Mouse (Mus musculus) telencephalon, adult 2 months (tissue): ENCODE measurements at regions not wholly inside any gene's neighbourhood (a gene's known extent, or its start where the extent isn't known, plus 50 kb on each side); places are given as distances from the start of the nearest gene placed in this dataset.

Source experiments
- DNase-seq: peaks from one replicate; pipeline ENCODE4 v3.0.0-alpha.2; 2011; ENCODE audit warnings: low read depth, low spot score

- no peak for DNase-seq
These were observed 185.8 kb upstream of the Jmjd1c start for GRCm38 (mm10) chr10:66909905-66910681.

DNA sequence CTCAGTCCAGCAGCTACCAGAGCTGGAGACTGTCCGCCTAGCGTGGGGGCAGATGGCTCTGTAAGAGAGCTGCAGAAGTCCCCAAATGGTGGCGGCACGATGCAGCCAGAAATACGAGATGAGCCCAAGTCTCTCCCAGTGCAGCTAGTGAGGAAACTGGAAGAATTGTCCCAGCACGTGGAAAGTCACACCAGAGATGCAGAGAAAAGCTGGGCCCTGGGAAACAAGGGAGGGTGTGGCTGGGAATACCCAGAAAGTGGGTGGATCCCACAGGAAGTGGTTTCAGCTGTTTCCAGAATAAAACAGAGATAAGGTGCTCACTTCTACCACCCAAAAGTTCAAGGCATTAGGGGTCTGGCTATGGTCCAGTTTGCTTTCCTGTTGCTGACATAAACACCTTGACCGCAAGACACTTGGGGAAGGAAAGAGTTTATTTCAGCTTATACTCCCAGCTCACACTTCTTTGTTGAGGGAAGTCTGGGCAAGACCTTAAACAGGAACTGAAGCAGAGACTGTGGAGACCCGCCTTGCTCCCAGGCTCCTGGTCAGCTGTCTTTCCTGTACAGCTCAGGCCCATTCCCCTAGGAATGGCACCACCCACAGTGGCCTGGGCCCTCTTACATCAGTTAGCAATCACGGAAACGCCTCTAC is 184.5 kb upstream of the Jmjd1c start:
- DNase-seq = no peak

GRCm38 (mm10) chr10:66912440-66912839 is 183.5 kb upstream of the Jmjd1c start:
- DNase-seq = no peak

DNA sequence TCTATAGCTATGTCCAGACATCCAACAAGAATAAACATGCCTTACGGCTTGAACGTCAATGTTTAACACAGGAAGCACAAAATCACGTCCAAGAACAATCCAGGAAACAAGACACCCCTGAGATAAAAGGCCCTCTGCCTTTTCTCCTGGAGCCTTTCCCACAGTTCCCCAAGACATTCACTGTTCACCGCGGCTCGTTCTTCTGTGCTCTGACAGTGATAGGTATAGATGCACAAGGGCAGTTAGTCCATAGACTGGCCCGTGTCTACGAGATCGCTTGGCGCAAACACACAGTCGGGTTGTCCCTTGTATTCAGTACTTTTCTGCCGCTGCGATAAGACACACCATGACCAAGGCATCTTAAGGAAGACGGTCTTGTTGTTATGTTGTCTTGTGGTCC is 182.7 kb upstream of the Jmjd1c start:
- no peak for DNase-seq

GRCm38 (mm10) chr10:66913627-66914026 is 182.3 kb upstream of the Jmjd1c start:
- no peak for DNase-seq

GRCm38 (mm10) chr10:66914288-66914975 is 181.5 kb upstream of the Jmjd1c start:
- DNase-seq = no peak

DNA sequence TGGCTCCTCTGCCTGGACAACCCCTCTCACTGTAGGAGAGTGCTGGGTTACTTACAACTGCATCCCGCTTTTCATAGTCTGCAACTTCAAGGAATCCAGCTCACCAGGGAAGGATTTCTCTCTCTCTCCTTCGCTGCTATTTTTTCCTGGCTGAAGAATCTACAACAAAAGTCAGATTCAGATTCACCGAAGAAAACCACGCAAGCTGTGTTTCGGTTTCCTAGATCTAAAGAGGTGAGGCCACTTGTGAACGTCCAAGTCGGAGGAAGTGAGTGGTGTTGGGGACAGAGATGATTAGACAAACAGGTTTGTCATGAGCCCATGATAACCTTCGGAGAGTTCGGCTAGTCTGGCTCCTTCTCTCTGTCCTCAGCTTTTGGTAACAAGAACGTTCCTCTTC is 180.1 kb upstream of the Jmjd1c start:
- DNase-seq = no peak

DNA sequence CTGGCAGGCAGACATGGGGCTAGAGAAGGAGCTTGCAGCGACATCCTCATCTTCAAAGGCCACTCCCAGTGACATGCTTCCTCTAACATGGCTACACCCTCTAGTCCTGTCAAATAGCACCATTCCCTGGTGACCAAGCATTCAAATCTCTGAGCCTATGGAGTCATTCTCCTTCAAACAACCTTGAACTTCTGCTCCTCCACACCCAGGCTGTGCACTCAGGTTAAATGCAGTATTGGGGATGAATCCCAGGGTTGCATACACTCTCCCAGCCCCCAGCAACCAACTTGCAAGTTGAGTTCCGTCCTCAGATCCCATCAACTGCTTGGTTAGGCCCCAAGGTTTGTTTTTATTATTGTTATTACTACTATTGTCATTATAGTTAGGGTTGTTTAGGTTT is 178.2 kb upstream of the Jmjd1c start:
- DNase-seq = no peak

DNA sequence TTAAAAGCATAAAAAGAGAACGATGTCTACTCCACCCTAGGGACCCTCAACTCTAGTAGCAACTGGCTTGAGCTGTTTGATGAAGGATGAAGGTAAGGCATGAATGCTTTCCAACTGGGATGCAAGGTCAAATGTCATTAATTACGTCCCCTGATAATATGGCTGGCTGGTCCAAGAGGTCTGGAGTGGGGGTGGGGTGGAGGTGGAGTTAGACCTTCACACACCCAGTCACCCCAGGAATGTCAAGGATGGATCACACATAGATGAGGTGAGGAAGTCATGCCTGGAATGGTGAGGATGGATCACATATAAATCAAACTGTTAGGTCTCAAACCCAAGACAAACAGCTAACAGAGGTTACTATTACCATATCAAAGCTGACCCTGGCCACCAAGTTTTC is 177.2 kb upstream of the Jmjd1c start:
- DNase-seq = no peak

- no peak for DNase-seq
These were observed 175.8 kb upstream of the Jmjd1c start for GRCm38 (mm10) chr10:66919953-66920760.

DNA sequence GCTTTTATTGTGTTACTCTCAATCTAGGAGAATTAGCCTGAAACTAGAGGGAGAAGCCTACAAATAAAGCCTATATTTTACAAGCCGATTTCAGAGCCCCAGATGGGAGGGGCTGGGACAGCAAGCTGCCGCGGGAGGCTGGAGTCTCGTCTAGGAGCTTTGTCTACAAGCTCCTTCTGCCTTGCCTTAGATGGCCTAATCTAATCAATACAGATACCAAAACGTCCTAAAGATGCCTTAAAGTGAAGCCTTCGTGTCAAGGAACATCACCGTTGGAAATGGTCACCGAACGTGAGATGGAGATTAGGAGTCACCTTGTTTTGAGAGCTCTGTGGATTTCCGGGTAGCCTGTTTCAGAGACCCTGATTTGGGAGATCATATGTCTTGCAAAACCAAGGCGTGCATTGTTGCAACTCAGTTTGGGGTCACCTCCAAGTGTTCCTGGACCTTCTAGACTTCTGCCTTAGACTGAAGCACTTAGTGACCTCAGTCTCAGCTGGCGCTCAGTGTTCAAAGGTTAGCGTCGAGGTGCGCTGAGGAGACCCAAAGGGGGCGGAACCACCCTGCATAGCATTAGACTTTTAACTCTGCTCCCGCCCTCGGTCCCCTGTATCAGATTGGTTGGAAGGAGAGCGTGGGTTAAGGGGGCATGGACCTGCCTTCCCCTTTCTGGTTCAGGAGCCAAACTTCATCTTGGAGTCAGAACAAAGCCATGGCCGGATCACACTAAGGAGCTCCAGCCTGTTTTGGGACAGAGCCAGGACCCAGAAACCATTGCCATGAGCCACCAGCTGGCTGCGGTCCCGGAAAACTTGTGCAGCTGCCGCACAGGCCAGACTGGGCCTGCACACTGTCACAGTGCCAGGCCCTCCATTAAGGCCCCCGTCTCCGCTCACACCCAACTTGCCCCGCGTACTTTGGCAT is 174.9 kb upstream of the Jmjd1c start:
- DNase-seq = peak; percentile 69

- no peak for DNase-seq
These were observed 174.1 kb upstream of the Jmjd1c start for GRCm38 (mm10) chr10:66921776-66922175.

DNA sequence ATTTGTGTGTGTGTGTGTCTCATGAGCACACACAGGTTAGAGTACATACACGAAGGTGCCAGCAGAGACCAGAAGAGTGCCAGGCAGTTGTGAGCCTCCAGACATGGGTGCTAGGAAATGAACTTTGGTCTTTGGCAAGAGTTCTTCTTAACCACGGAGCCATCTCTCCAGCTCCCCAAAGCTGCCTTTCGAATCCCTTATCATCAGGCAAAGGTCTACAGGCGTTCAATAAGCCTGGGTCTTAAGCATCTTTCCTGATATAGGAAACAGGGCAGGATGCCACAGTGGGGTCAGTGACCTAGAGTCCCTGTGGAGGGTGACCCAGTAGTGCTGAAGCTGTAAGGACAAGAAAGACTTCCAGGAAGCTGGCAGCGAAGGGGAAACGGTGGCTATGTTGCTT is 173.6 kb upstream of the Jmjd1c start:
- DNase-seq = no peak

DNA sequence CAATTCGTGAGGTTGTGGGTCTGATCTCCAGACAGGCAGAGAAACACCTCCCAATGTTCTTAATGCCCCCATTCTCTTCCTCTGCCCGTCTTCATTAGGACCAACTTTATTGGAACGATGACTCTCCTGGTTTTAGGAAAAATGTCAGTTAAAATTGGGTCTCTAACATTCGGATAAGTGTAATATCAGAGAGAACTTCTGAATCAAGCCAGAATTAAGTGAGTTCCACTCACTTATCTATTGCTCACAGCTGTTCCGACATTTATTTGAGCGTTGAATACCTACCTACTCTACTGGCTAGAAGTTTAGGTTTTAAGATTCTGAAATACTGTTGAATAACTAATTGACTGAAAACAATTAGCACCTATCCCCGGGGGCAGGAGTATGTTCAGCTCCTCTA is 172.0 kb upstream of the Jmjd1c start:
- no peak for DNase-seq

DNA sequence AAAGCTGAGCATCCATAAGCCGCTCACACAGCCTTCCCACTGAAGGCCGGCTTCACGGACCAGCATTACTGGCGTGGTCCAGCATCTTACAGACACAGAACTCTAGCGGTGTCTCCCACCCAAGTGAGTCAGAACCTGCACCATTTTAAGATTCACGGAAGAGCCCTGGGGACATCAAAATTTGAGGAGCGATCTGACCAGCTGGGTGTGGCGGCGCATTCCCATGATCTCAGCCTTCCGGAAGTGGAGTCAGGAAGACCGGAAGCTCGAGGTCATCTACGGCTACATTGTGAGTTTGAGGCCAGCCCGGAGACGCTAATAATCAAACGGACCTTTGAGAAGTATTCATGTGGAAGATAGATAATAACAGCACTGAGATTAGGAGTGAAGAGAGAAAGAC is 171.5 kb upstream of the Jmjd1c start:
- DNase-seq = no peak

DNA sequence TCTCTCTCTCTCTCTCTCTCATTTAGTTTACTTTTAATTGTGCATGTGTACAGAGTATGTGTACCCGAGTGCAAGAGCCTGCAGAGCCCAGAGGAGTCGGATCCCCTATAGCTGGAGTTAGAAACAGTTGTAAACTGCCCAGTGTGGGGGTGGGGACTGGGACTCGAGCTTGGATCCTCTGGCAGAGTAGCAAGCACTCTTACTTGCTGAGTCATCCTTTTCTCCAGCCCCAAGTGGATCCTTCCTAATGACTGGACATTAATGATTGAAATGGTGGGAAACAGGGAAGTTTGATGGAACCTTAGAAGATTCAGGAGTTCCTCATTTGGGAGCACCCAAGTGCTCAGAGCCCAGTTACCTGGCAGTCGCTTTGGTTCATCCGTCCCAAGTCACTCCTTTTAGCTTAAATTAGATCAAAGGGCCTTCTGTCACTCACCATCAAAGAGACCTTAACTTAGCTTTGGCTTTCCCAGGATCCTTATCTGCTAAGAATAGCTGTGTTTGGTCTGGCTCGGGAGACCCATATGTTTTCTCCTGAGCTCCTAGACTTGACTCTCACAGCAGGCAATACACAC is 170.3 kb upstream of the Jmjd1c start:
- DNase-seq = no peak

- no peak for DNase-seq
These were observed 168.3 kb upstream of the Jmjd1c start for GRCm38 (mm10) chr10:66927651-66928050.

DNA sequence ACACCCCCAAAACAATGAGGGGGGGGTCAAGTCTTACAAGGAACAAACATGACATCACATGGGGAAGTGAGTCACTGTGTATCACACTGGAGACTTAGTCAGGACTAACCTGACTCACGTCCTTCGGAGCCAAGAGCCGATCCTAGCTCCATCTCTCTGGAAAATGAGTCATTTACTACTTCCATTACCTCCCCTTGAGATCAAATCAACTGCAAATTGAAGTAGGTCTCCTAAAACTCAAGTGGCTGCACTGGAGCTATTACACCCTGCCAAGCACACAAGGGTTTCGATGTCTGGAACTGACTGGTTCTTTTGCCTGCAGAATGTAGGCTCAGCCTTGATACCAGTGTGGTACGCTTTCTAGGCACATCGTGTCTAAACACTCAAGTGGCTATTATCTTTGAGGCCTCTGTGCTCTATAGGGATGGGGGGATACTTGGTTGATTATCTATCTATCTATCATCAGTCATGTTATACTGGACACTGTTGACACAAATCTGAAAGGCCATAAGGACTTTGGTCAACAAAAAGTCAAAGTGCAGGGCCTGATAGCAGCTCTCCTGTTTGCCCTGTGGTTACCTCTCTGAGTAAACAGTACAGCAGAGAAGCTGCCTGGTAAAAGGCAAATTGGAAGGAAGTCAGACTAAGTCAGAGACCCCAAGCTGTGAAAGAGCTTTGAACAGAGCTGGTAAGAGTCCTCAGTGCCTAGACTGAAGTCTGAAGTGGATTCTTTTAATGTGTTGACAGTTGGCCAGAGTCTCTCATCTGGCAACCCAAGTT is 167.5 kb upstream of the Jmjd1c start:
- no peak for DNase-seq

- no peak for DNase-seq
These were observed 165.4 kb upstream of the Jmjd1c start for GRCm38 (mm10) chr10:66930563-66930962.

- no peak for DNase-seq
These were observed 164.4 kb upstream of the Jmjd1c start for GRCm38 (mm10) chr10:66931505-66931904.
